Mouse (Mus musculus) limb, embryonic 10.5 days (tissue): ENCODE results near the gene Slc22a23. TPM values are rescaled to one million over a fixed set of nuclear protein-coding genes. Genes with fewer than 3 reads are reported as not detected.
A peak's percentile ranks its signal among the peaks of the same experiment; 100 is the strongest.

Experiments used
- DNase-seq: peaks from one replicate; pipeline ENCODE4 v3.0.0-alpha.2; 2017; ENCODE audit warnings: low spot score
- H3K27ac ChIP-seq: fragments of 300-500 bp; sonication (generic); 2 replicates; pipeline ENCODE4 v1.5.1; 2016; ENCODE audit warnings: mild to moderate bottlenecking
- H3K27me3 ChIP-seq: fragments of 300-500 bp; sonication (generic); 2 replicates; pipeline ENCODE4 v1.6.1; 2016; ENCODE audit warnings: low read depth, mild to moderate bottlenecking; ENCODE audit not compliant: poor library complexity, severe bottlenecking
- H3K36me3 ChIP-seq: fragments of 300-500 bp; sonication (generic); 2 replicates; pipeline ENCODE4 v1.6.1; 2016; ENCODE audit warnings: mild to moderate bottlenecking, moderate library complexity
- H3K4me1 ChIP-seq: fragments of 300-500 bp; sonication (generic); 2 replicates; pipeline ENCODE4 v1.6.1; 2016
- H3K4me3 ChIP-seq: fragments of 300-500 bp; sonication (generic); 2 replicates; pipeline ENCODE4 v1.5.1; 2016; ENCODE audit warnings: mild to moderate bottlenecking, moderate library complexity
- H3K9me3 ChIP-seq: fragments of 300-500 bp; sonication (generic); replicated peaks from 2 replicates; pipeline ENCODE4 v1.6.1; 2016; ENCODE audit warnings: mild to moderate bottlenecking
- WGBS: fragments of 180-500 bp; shearing (Covaris S2); methylation state at CpG from one replicate; pipeline ENCODE4 v1.1.7; 2016; 5-methylcytosine and 5-hydroxymethylcytosine counted together
- polyA plus RNA-seq: library from polyadenylated mRNA; unstranded; fragments of >200 nt; fragmentation: Nextera tagmentation; extraction: Ambion mirVana; gene quantifications from 2 replicates; pipeline ENCODE4 v1.2.1, GENCODE M21; 2016

The Slc22a23 gene
- polyA plus RNA-seq, 1 experiment from 2014 or later = 1.8 TPM

- Histone ChIP-seq H3K9me3 (no peaks in the 10 kb centered on the region), H3K4me3 (no peak overlapping the region), H3K27ac (no peak overlapping the region), H3K4me1 (no peaks in the 10 kb centered on the region), H3K27me3 (no peaks in the 10 kb centered on the region), H3K36me3 (no peaks in the 10 kb centered on the region)
- 91% methylated on average over 7 of the region's 7 CpGs for WGBS
- no peak for DNase-seq
These were observed 13.4 kb downstream of the Slc22a23 start for GRCm38 (mm10) chr13:34331399-34332186.

- H3K36me3 ChIP-seq = no peaks in the 10 kb centered on the region
- 91% methylated on average over 4 of the region's 4 CpGs for WGBS
- H3K27ac ChIP-seq = no peak overlapping the region
- no peaks in the 10 kb centered on the region for H3K27me3 ChIP-seq
- H3K9me3 ChIP-seq = no peaks in the 10 kb centered on the region
- H3K4me1 ChIP-seq = 0 out of 2 replicates have a peak, but pooled peaks cover 2% of the 10 kb centered on the region
- no peak overlapping the region for H3K4me3 ChIP-seq
- DNase-seq = no peak
These were observed 15.4 kb downstream of the Slc22a23 start for GRCm38 (mm10) chr13:34329589-34329988.

GRCm38 (mm10) chr13:34326992-34327391 lies 18.0 kb downstream of the Slc22a23 start:
- no peak for DNase-seq
- Histone ChIP-seq H3K27ac (no peak overlapping the region), H3K9me3 (no peaks in the 10 kb centered on the region), H3K27me3 (no peaks in the 10 kb centered on the region), H3K36me3 (no peaks in the 10 kb centered on the region), H3K4me3 (no peak overlapping the region), H3K4me1 (0 out of 2 replicates have a peak, but pooled peaks cover 2% of the 10 kb centered on the region)
- WGBS = 100% methylated on average over 1 of the region's 1 CpGs

- no peaks in the 10 kb centered on the region for H3K9me3 ChIP-seq
- no peak for DNase-seq
- H3K4me1 ChIP-seq = 0 out of 2 replicates have a peak, but pooled peaks cover 2% of the 10 kb centered on the region
- H3K4me3 ChIP-seq = no peak overlapping the region
- no peaks in the 10 kb centered on the region for H3K27me3 ChIP-seq
- 67% methylated on average over 2 of the region's 2 CpGs for WGBS
- H3K36me3 ChIP-seq = no peaks in the 10 kb centered on the region
- no peak overlapping the region for H3K27ac ChIP-seq
These were observed 21.6 kb downstream of the Slc22a23 start for GRCm38 (mm10) chr13:34323361-34323760.

GRCm38 (mm10) chr13:34320482-34320881 lies 24.5 kb downstream of the Slc22a23 start:
- Histone ChIP-seq H3K4me3 (no peak overlapping the region), H3K27ac (no peak overlapping the region), H3K36me3 (no peaks in the 10 kb centered on the region), H3K27me3 (no peaks in the 10 kb centered on the region), H3K4me1 (0 out of 2 replicates have a peak, but pooled peaks cover 2% of the 10 kb centered on the region), H3K9me3 (no peaks in the 10 kb centered on the region)
- WGBS = 88% methylated on average over 4 of the region's 4 CpGs
- no peak for DNase-seq

- no peaks in the 10 kb centered on the region for H3K9me3 ChIP-seq
- 82% methylated on average over 4 of the region's 4 CpGs for WGBS
- no peak overlapping the region for H3K27ac ChIP-seq
- H3K27me3 ChIP-seq = no peaks in the 10 kb centered on the region
- H3K4me1 ChIP-seq = no peaks in the 10 kb centered on the region
- H3K4me3 ChIP-seq = no peak overlapping the region
- DNase-seq = no peak
- H3K36me3 ChIP-seq = no peaks in the 10 kb centered on the region
These were observed 27.9 kb downstream of the Slc22a23 start for GRCm38 (mm10) chr13:34317051-34317450.

GRCm38 (mm10) chr13:34316511-34316910 lies 28.5 kb downstream of the Slc22a23 start:
- no peak overlapping the region for H3K4me3 ChIP-seq
- H3K9me3 ChIP-seq = no peaks in the 10 kb centered on the region
- no peaks in the 10 kb centered on the region for H3K4me1 ChIP-seq
- H3K27me3 ChIP-seq = no peaks in the 10 kb centered on the region
- H3K27ac ChIP-seq = no peak overlapping the region
- 91% methylated on average over 6 of the region's 6 CpGs for WGBS
- no peak for DNase-seq
- no peaks in the 10 kb centered on the region for H3K36me3 ChIP-seq

- H3K36me3 ChIP-seq = no peaks in the 10 kb centered on the region
- H3K27me3 ChIP-seq = no peaks in the 10 kb centered on the region
- no peak for DNase-seq
- H3K9me3 ChIP-seq = no peaks in the 10 kb centered on the region
- 81% methylated on average over 4 of the region's 4 CpGs for WGBS
- H3K4me1 ChIP-seq = peaks cover 8% of the 10 kb centered on the region
- H3K4me3 ChIP-seq = no peak overlapping the region
- H3K27ac ChIP-seq = no peak overlapping the region
These were observed 31.9 kb downstream of the Slc22a23 start for GRCm38 (mm10) chr13:34313033-34313491.

- DNase-seq = no peak
- no peaks in the 10 kb centered on the region for H3K9me3 ChIP-seq
- H3K4me3 ChIP-seq = no peak overlapping the region
- H3K4me1 ChIP-seq = peaks cover 14% of the 10 kb centered on the region
- H3K27me3 ChIP-seq = no peaks in the 10 kb centered on the region
- 88% methylated on average over 2 of the region's 2 CpGs for WGBS
- H3K27ac ChIP-seq = no peak overlapping the region
- H3K36me3 ChIP-seq = no peaks in the 10 kb centered on the region
These were observed 32.5 kb downstream of the Slc22a23 start for GRCm38 (mm10) chr13:34312346-34313002.

GRCm38 (mm10) chr13:34311593-34311992 lies 33.4 kb downstream of the Slc22a23 start:
- Histone ChIP-seq H3K36me3 (no peaks in the 10 kb centered on the region), H3K27ac (no peak overlapping the region), H3K4me3 (no peak overlapping the region), H3K4me1 (peaks cover 23% of the 10 kb centered on the region), H3K27me3 (no peaks in the 10 kb centered on the region), H3K9me3 (no peaks in the 10 kb centered on the region)
- 81% methylated on average over 2 of the region's 2 CpGs for WGBS
- DNase-seq = no peak

GRCm38 (mm10) chr13:34308604-34308927 lies 36.4 kb downstream of the Slc22a23 start:
- no peak overlapping the region for H3K27ac ChIP-seq
- DNase-seq = no peak
- WGBS = 87% methylated on average over 3 of the region's 3 CpGs
- no peaks in the 10 kb centered on the region for H3K27me3 ChIP-seq
- no peak overlapping the region for H3K4me3 ChIP-seq
- peaks cover 24% of the 10 kb centered on the region for H3K4me1 ChIP-seq
- H3K36me3 ChIP-seq = no peaks in the 10 kb centered on the region
- H3K9me3 ChIP-seq = no peaks in the 10 kb centered on the region

GRCm38 (mm10) chr13:34307696-34308603 lies 37.0 kb downstream of the Slc22a23 start:
- DNase-seq = peak; percentile 33
- H3K27me3 ChIP-seq = no peaks in the 10 kb centered on the region
- H3K27ac ChIP-seq = no peak overlapping the region
- WGBS = 51% methylated on average over 7 of the region's 7 CpGs
- no peak overlapping the region for H3K4me3 ChIP-seq
- H3K4me1 ChIP-seq = peaks cover 24% of the 10 kb centered on the region
- no peaks in the 10 kb centered on the region for H3K9me3 ChIP-seq
- H3K36me3 ChIP-seq = no peaks in the 10 kb centered on the region
